Mouse (Mus musculus): ENCODE measurements at regions not wholly inside any gene's neighbourhood (a gene's known extent, or its start where the extent isn't known, plus 50 kb on each side); places are given as distances from the start of the nearest gene placed in this dataset.

GRCm38 (mm10) chr10:42076711-42077110 is 58.5 kb upstream of the Armc2 start:
- TF ChIP-seq TAL1 (IDR thresholded peaks at IDR 0.05; ENCODE audit: low read length) (no peak), GATA1 (IDR thresholded peaks at IDR 0.05; ENCODE audit: low read length) (no peak)

All from erythroblast, embryonic 14.5 days (primary cell).